Mouse (Mus musculus) heart, adult 2 months (tissue): ENCODE results near the gene Mrps12.
A peak's percentile ranks its signal among the peaks of the same experiment; 100 is the strongest.

Experiments used
- CTCF ChIP-seq: fragments of 200-600 bp; IDR thresholded peaks from 2 replicates; pipeline ENCODE4 v1.8.1; 2022; ENCODE audit warnings: antibody characterized with exemption, mild to moderate bottlenecking, moderate library complexity
- EP300 ChIP-seq: fragments of 200-500 bp; IDR thresholded peaks from 2 replicates; pipeline ENCODE4 v1.6.1; 2011; ENCODE audit warnings: low read depth, low read length, control low read depth; ENCODE audit not compliant: insufficient read depth
- POLR2A ChIP-seq: fragments of 200-500 bp; IDR thresholded peaks from 2 replicates; pipeline ENCODE4 v1.6.1; 2011; ENCODE audit warnings: mild to moderate bottlenecking, low read depth, low read length, control low read depth; ENCODE audit not compliant: insufficient read depth

GRCm38 (mm10) chr7:28727649-28728340, 13.8 kb downstream of the Mrps12 start:
- TF ChIP-seq CTCF (peak; percentile 53), POLR2A (no peak), EP300 (no peak)
